Mouse (Mus musculus) frontal cortex, postnatal 25 days (tissue): Measurements from ENCODE around the gene Rdh1.
A peak's percentile ranks its signal among the peaks of the same experiment; 100 is the strongest.

Experiments
- DNase-seq, 2 experiments: peaks; one replicate each; pipeline ENCODE4 v3.0.0; 2022; ENCODE audit warnings: low spot score in 2 of 2

Rdh1 gene

GRCm38 (mm10) chr10:127759181-127760110, at the start of gene Rdh1, which contains the start of gene Rdh16f1:
Rdh1 (plus strand) TSS chr10:127759721.
Rdh16f1 (plus strand) TSS chr10:127759787.
- DNase-seq: no peak

- no peak for DNase-seq
Observed at GRCm38 (mm10) chr10:127710331-127710730, 49.2 kb upstream of the Rdh1 start.

- DNase-seq: no peak
Observed at GRCm38 (mm10) chr10:127712736-127713135, 46.8 kb upstream of the Rdh1 start.

GRCm38 (mm10) chr10:127721671-127722418, 37.7 kb upstream of the Rdh1 start:
- no peak for DNase-seq

- no peak for DNase-seq
Observed at GRCm38 (mm10) chr10:127724178-127724577, 35.3 kb upstream of the Rdh1 start, which contains the start of gene Tac2. Tac2 (plus strand) TSS chr10:127724478.

- DNase-seq: no peak
Observed at GRCm38 (mm10) chr10:127725136-127725535, 34.4 kb upstream of the Rdh1 start.

- DNase-seq: no peak
Observed at GRCm38 (mm10) chr10:127728437-127728836, 31.1 kb upstream of the Rdh1 start.

GRCm38 (mm10) chr10:127730285-127730932, 29.1 kb upstream of the Rdh1 start:
- no peak for DNase-seq

- DNase-seq: no peak
Observed at GRCm38 (mm10) chr10:127730933-127731310, 28.6 kb upstream of the Rdh1 start.

- DNase-seq: no peak
Observed at GRCm38 (mm10) chr10:127731397-127731796, 28.1 kb upstream of the Rdh1 start.

GRCm38 (mm10) chr10:127734434-127734833, 25.1 kb upstream of the Rdh1 start:
- no peak for DNase-seq

GRCm38 (mm10) chr10:127736266-127736665, 23.3 kb upstream of the Rdh1 start:
- no peak for DNase-seq

- no peak for DNase-seq
Observed at GRCm38 (mm10) chr10:127736916-127737315, 22.6 kb upstream of the Rdh1 start.

GRCm38 (mm10) chr10:127737552-127737951, 22.0 kb upstream of the Rdh1 start:
- DNase-seq: no peak

GRCm38 (mm10) chr10:127738151-127738882, 21.2 kb upstream of the Rdh1 start:
- DNase-seq: no peak

GRCm38 (mm10) chr10:127739083-127739660, 20.3 kb upstream of the Rdh1 start, which contains the start of gene Zbtb39:
Zbtb39 (plus strand) TSS chr10:127739538.
- DNase-seq: peak; percentile 46 to 59

GRCm38 (mm10) chr10:127739661-127740161, 19.8 kb upstream of the Rdh1 start:
- no peak for DNase-seq

GRCm38 (mm10) chr10:127744661-127745060, 14.9 kb upstream of the Rdh1 start:
- no peak for DNase-seq

GRCm38 (mm10) chr10:127745886-127746285, 13.6 kb upstream of the Rdh1 start:
- DNase-seq: no peak

GRCm38 (mm10) chr10:127747254-127747653, 12.3 kb upstream of the Rdh1 start:
- no peak for DNase-seq
